Mouse (Mus musculus) left cerebral cortex, postnatal 14 days (tissue): ENCODE measurements around the gene Accs. TPM values are rescaled to one million over a fixed set of nuclear protein-coding genes. Genes with fewer than 3 reads are reported as not detected.

Source experiments
- DNase-seq, 2 experiments: peaks; one replicate each; pipeline ENCODE4 v3.0.0; 2021 to 2022; ENCODE audit warnings: low spot score in 2 of 2, mixed read lengths in 1 of 2
- intact Hi-C: fragments of 180-260 bp; cut with DNase I; formaldehyde crosslinking; loops from one replicate; pipeline ENCODE4 v1.15.1; 2025
- total RNA-seq, 2 experiments: library from RNA; stranded (reverse); gene quantifications; 2 replicates each; pipeline ENCODE4 v1.2.3; 2021

Accs gene
- total RNA-seq, 2 experiments from 2014 or later = 3.2 to 3.7 TPM

GRCm38 (mm10) chr2:93869107-93869600 lies 19.4 kb upstream of the Accs start, which contains the start of gene Accsl:
TSS of gene Accsl (minus strand) at chr2:93869157.
- DNase-seq = no peak
- intact Hi-C loops = no loop called here

GRCm38 (mm10) chr2:93868566-93868965 lies 18.8 kb upstream of the Accs start:
- intact Hi-C loops = no loop called here

GRCm38 (mm10) chr2:93863229-93863628 lies 13.5 kb upstream of the Accs start:
- DNase-seq = no peak
- intact Hi-C loops = no loop called here

More at GRCm38 (mm10) chr2:93868566-93868965, 18.8 kb upstream of the Accs start:
- no peak for DNase-seq

GRCm38 (mm10) chr2:93858845-93859244 lies 9.1 kb upstream of the Accs start:
- DNase-seq = no peak
- intact Hi-C loops = no loop called here

- intact Hi-C loops = no loop called here
- DNase-seq = no peak
These were observed 1.6 kb upstream of the Accs start for GRCm38 (mm10) chr2:93851303-93851702.

- intact Hi-C loops = no loop called here
- no peak for DNase-seq
These were observed 688 bp upstream of the Accs start for GRCm38 (mm10) chr2:93850317-93850944.

GRCm38 (mm10) chr2:93841349-93841748 lies 8.4 kb downstream of the Accs start:
- intact Hi-C loops = no loop called here
- DNase-seq = no peak

- no peak for DNase-seq
- intact Hi-C loops = no loop called here
These were observed 9.6 kb downstream of the Accs start for GRCm38 (mm10) chr2:93840109-93840508.

GRCm38 (mm10) chr2:93838931-93839330 lies 10.8 kb downstream of the Accs start:
- intact Hi-C loops = no loop called here
- DNase-seq = no peak

- intact Hi-C loops = no loop called here
- DNase-seq = no peak
These were observed 13.4 kb downstream of the Accs start for GRCm38 (mm10) chr2:93836232-93836785.

GRCm38 (mm10) chr2:93835596-93835995 lies 14.1 kb downstream of the Accs start:
- intact Hi-C loops = no loop called here

GRCm38 (mm10) chr2:93823519-93823918 lies 26.2 kb downstream of the Accs start:
- intact Hi-C loops = no loop called here
- peak; percentile 82 to 87 for DNase-seq

More at GRCm38 (mm10) chr2:93835596-93835995, 14.1 kb downstream of the Accs start:
- no peak for DNase-seq

GRCm38 (mm10) chr2:93822045-93822749 lies 27.5 kb downstream of the Accs start, which contains the start of gene Ext2:
TSS of gene Ext2 (minus strand) at chr2:93822568.
- intact Hi-C loops = no loop called here
- DNase-seq = peak; percentile 79 to 95

- intact Hi-C loops = loop anchor here (10.0 kb wide), 1 partner anchor 343 kb away; no protein-coding TSS in a partner anchor
- DNase-seq = no peak
These were observed 32.0 kb downstream of the Accs start for GRCm38 (mm10) chr2:93817791-93818190.

GRCm38 (mm10) chr2:93813343-93813742 lies 36.4 kb downstream of the Accs start:
- intact Hi-C loops = loop anchor here (10.0 kb wide), 1 partner anchor 339 kb away; no protein-coding TSS in a partner anchor
- DNase-seq = no peak

- DNase-seq = peak; percentile 53 to 70
- intact Hi-C loops = loop anchor here (10.0 kb wide), 1 partner anchor 337 kb away; no protein-coding TSS in a partner anchor
These were observed 37.9 kb downstream of the Accs start for GRCm38 (mm10) chr2:93811812-93812211.

GRCm38 (mm10) chr2:93809931-93810330 lies 39.8 kb downstream of the Accs start:
- DNase-seq = peak in 1 of 2 experiments; percentile 46

GRCm38 (mm10) chr2:93808071-93808470 lies 41.7 kb downstream of the Accs start:
- intact Hi-C loops = no loop called here
- no peak for DNase-seq

More at GRCm38 (mm10) chr2:93809931-93810330, 39.8 kb downstream of the Accs start:
- intact Hi-C loops = loop anchor here (10.0 kb wide), 1 partner anchor 335 kb away; no protein-coding TSS in a partner anchor

- no peak for DNase-seq
- intact Hi-C loops = no loop called here
These were observed 42.3 kb downstream of the Accs start for GRCm38 (mm10) chr2:93807440-93807839.
